Mouse (Mus musculus): Measurements from ENCODE around the gene Retreg1. TPM values are rescaled to one million over a fixed set of nuclear protein-coding genes. Genes with fewer than 3 reads are reported as not detected.

Gene Retreg1
- polyA plus RNA-seq, 1 experiment from 2014 or later: 2.9 TPM

GRCm38 (mm10) chr15:25951037-25951436 is 108.1 kb downstream of the Retreg1 start:
- 82% methylated on average over 4 of the region's 4 CpGs for WGBS
- no peak for ATAC-seq (ENCODE audit: insufficient number of reproducible peaks, low FRiP score, low TSS enrichment, low read depth)

GRCm38 (mm10) chr15:25956001-25956400 is 113.0 kb downstream of the Retreg1 start:
- Histone ChIP-seq H3K9me3 (ENCODE audit: control insufficient read depth, low read length) (no peaks in the 10 kb centered on the region), H3K4me2 (ENCODE audit: low read depth, severe bottlenecking) (no peak overlapping the region), H3K27me3 (ENCODE audit: control insufficient read depth, insufficient read depth, low read length) (no peaks in the 10 kb centered on the region), H3K4me1 (ENCODE audit: control insufficient read depth, insufficient read depth, low read length) (no peaks in the 10 kb centered on the region), H3K36me3 (ENCODE audit: control insufficient read depth, insufficient read depth, low read length) (no peaks in the 10 kb centered on the region), H3K9ac (ENCODE audit: low read length) (no peak overlapping the region), H3K27ac (replicated peaks; ENCODE audit: low read depth, low read length) (no peak overlapping the region), H3K4me3 (ENCODE audit: low read depth, low read length) (no peak overlapping the region)
- no peak for ATAC-seq (ENCODE audit: insufficient number of reproducible peaks, low FRiP score, low TSS enrichment, low read depth)
- 87% methylated on average over 5 of the region's 5 CpGs for whole genome bisulfite sequencing
- DNase-seq (ENCODE audit: low spot score): no peak

More at GRCm38 (mm10) chr15:25951037-25951436, 108.1 kb downstream of the Retreg1 start:
- H3K4me2 ChIP-seq (ENCODE audit: low read depth, severe bottlenecking): no peak overlapping the region
- H3K36me3 ChIP-seq (ENCODE audit: control insufficient read depth, insufficient read depth, low read length): no peaks in the 10 kb centered on the region
- no peak overlapping the region for H3K9ac ChIP-seq (ENCODE audit: low read length)
- DNase-seq (ENCODE audit: low spot score): no peak
- no peaks in the 10 kb centered on the region for H3K9me3 ChIP-seq (ENCODE audit: control insufficient read depth, low read length)
- no peak overlapping the region for H3K4me3 ChIP-seq (ENCODE audit: low read depth, low read length)
- no peaks in the 10 kb centered on the region for H3K4me1 ChIP-seq (ENCODE audit: control insufficient read depth, insufficient read depth, low read length)
- no peaks in the 10 kb centered on the region for H3K27me3 ChIP-seq (ENCODE audit: control insufficient read depth, insufficient read depth, low read length)
- H3K27ac ChIP-seq (replicated peaks; ENCODE audit: low read depth, low read length): no peak overlapping the region

GRCm38 (mm10) chr15:25956422-25957117 is 113.6 kb downstream of the Retreg1 start:
- Histone ChIP-seq H3K27ac (replicated peaks; ENCODE audit: low read depth, low read length) (no peak overlapping the region), H3K4me2 (ENCODE audit: low read depth, severe bottlenecking) (no peak overlapping the region), H3K27me3 (ENCODE audit: control insufficient read depth, insufficient read depth, low read length) (no peaks in the 10 kb centered on the region), H3K36me3 (ENCODE audit: control insufficient read depth, insufficient read depth, low read length) (no peaks in the 10 kb centered on the region), H3K4me3 (ENCODE audit: low read depth, low read length) (no peak overlapping the region), H3K9ac (ENCODE audit: low read length) (no peak overlapping the region), H3K4me1 (ENCODE audit: control insufficient read depth, insufficient read depth, low read length) (no peaks in the 10 kb centered on the region), H3K9me3 (ENCODE audit: control insufficient read depth, low read length) (no peaks in the 10 kb centered on the region)
- DNase-seq (ENCODE audit: low spot score): no peak
- no peak for ATAC-seq (ENCODE audit: insufficient number of reproducible peaks, low FRiP score, low TSS enrichment, low read depth)
- 58% methylated on average over 11 of the region's 11 CpGs for whole genome bisulfite sequencing

GRCm38 (mm10) chr15:25957651-25958050 is 114.7 kb downstream of the Retreg1 start:
- no peak overlapping the region for H3K4me3 ChIP-seq (ENCODE audit: low read depth, low read length)
- H3K4me2 ChIP-seq (ENCODE audit: low read depth, severe bottlenecking): no peak overlapping the region
- no peaks in the 10 kb centered on the region for H3K4me1 ChIP-seq (ENCODE audit: control insufficient read depth, insufficient read depth, low read length)
- H3K9ac ChIP-seq (ENCODE audit: low read length): no peak overlapping the region
- no peaks in the 10 kb centered on the region for H3K27me3 ChIP-seq (ENCODE audit: control insufficient read depth, insufficient read depth, low read length)
- H3K36me3 ChIP-seq (ENCODE audit: control insufficient read depth, insufficient read depth, low read length): no peaks in the 10 kb centered on the region
- WGBS: 78% methylated on average over 10 of the region's 10 CpGs
- ATAC-seq (ENCODE audit: insufficient number of reproducible peaks, low FRiP score, low TSS enrichment, low read depth) (no peak), DNase-seq (ENCODE audit: low spot score) (no peak)
- H3K9me3 ChIP-seq (ENCODE audit: control insufficient read depth, low read length): no peaks in the 10 kb centered on the region
- no peak overlapping the region for H3K27ac ChIP-seq (replicated peaks; ENCODE audit: low read depth, low read length)

GRCm38 (mm10) chr15:25959375-25959774 is 116.4 kb downstream of the Retreg1 start:
- H3K4me3 ChIP-seq (ENCODE audit: low read depth, low read length): no peak overlapping the region
- ATAC-seq (ENCODE audit: insufficient number of reproducible peaks, low FRiP score, low TSS enrichment, low read depth) (no peak), DNase-seq (ENCODE audit: low spot score) (peak; percentile 35)
- no peaks in the 10 kb centered on the region for H3K9me3 ChIP-seq (ENCODE audit: control insufficient read depth, low read length)
- H3K27me3 ChIP-seq (ENCODE audit: control insufficient read depth, insufficient read depth, low read length): no peaks in the 10 kb centered on the region
- no peak overlapping the region for H3K9ac ChIP-seq (ENCODE audit: low read length)
- H3K4me1 ChIP-seq (ENCODE audit: control insufficient read depth, insufficient read depth, low read length): no peaks in the 10 kb centered on the region
- no peak overlapping the region for H3K4me2 ChIP-seq (ENCODE audit: low read depth, severe bottlenecking)
- no peak overlapping the region for H3K27ac ChIP-seq (replicated peaks; ENCODE audit: low read depth, low read length)
- WGBS: 43% methylated on average over 5 of the region's 5 CpGs
- no peaks in the 10 kb centered on the region for H3K36me3 ChIP-seq (ENCODE audit: control insufficient read depth, insufficient read depth, low read length)

- DNase-seq (ENCODE audit: low spot score): no peak
- H3K27me3 ChIP-seq (ENCODE audit: control insufficient read depth, insufficient read depth, low read length): no peaks in the 10 kb centered on the region
- WGBS: 86% methylated on average over 5 of the region's 5 CpGs
These were observed 117.3 kb downstream of the Retreg1 start for GRCm38 (mm10) chr15:25960231-25960630.

GRCm38 (mm10) chr15:25966220-25966774 is 123.3 kb downstream of the Retreg1 start:
- no peak overlapping the region for H3K4me2 ChIP-seq (ENCODE audit: low read depth, severe bottlenecking)
- ATAC-seq (ENCODE audit: insufficient number of reproducible peaks, low FRiP score, low TSS enrichment, low read depth): no peak
- 74% methylated on average over 6 of the region's 6 CpGs for WGBS
- H3K4me1 ChIP-seq (ENCODE audit: control insufficient read depth, insufficient read depth, low read length): no peaks in the 10 kb centered on the region
- H3K36me3 ChIP-seq (ENCODE audit: control insufficient read depth, insufficient read depth, low read length): no peaks in the 10 kb centered on the region
- DNase-seq (ENCODE audit: low spot score): no peak
- no peak overlapping the region for H3K9ac ChIP-seq (ENCODE audit: low read length)
- no peaks in the 10 kb centered on the region for H3K27me3 ChIP-seq (ENCODE audit: control insufficient read depth, insufficient read depth, low read length)
- H3K27ac ChIP-seq (replicated peaks; ENCODE audit: low read depth, low read length): no peak overlapping the region
- H3K4me3 ChIP-seq (ENCODE audit: low read depth, low read length): no peak overlapping the region
- H3K9me3 ChIP-seq (ENCODE audit: control insufficient read depth, low read length): no peaks in the 10 kb centered on the region

More at GRCm38 (mm10) chr15:25960231-25960630, 117.3 kb downstream of the Retreg1 start:
- H3K36me3 ChIP-seq (ENCODE audit: control insufficient read depth, insufficient read depth, low read length): no peaks in the 10 kb centered on the region
- no peak for ATAC-seq (ENCODE audit: insufficient number of reproducible peaks, low FRiP score, low TSS enrichment, low read depth)
- H3K9me3 ChIP-seq (ENCODE audit: control insufficient read depth, low read length): no peaks in the 10 kb centered on the region
- H3K27ac ChIP-seq (replicated peaks; ENCODE audit: low read depth, low read length): no peak overlapping the region
- no peak overlapping the region for H3K9ac ChIP-seq (ENCODE audit: low read length)
- H3K4me2 ChIP-seq (ENCODE audit: low read depth, severe bottlenecking): no peak overlapping the region
- no peak overlapping the region for H3K4me3 ChIP-seq (ENCODE audit: low read depth, low read length)
- H3K4me1 ChIP-seq (ENCODE audit: control insufficient read depth, insufficient read depth, low read length): no peaks in the 10 kb centered on the region

GRCm38 (mm10) chr15:25971596-25971995 is 128.6 kb downstream of the Retreg1 start:
- ATAC-seq (ENCODE audit: insufficient number of reproducible peaks, low FRiP score, low TSS enrichment, low read depth): no peak
- Histone ChIP-seq H3K9me3 (ENCODE audit: control insufficient read depth, low read length) (no peaks in the 10 kb centered on the region), H3K27ac (replicated peaks; ENCODE audit: low read depth, low read length) (no peak overlapping the region), H3K4me2 (ENCODE audit: low read depth, severe bottlenecking) (no peak overlapping the region), H3K36me3 (ENCODE audit: control insufficient read depth, insufficient read depth, low read length) (no peaks in the 10 kb centered on the region), H3K27me3 (ENCODE audit: control insufficient read depth, insufficient read depth, low read length) (no peaks in the 10 kb centered on the region), H3K4me1 (ENCODE audit: control insufficient read depth, insufficient read depth, low read length) (no peaks in the 10 kb centered on the region), H3K9ac (ENCODE audit: low read length) (no peak overlapping the region), H3K4me3 (ENCODE audit: low read depth, low read length) (no peak overlapping the region)
- 85% methylated on average over 9 of the region's 9 CpGs for WGBS
- no peak for DNase-seq (ENCODE audit: low spot score)

Measured in limb, embryonic 11.5 days (tissue).